Mouse (Mus musculus) small intestine, adult 2 months (tissue): ENCODE measurements around the gene Rbl2.

Experiments used
- CTCF ChIP-seq: fragments of 200-500 bp; IDR thresholded peaks from 2 replicates; pipeline ENCODE4 v1.5.1; 2012; ENCODE audit warnings: low read depth, mild to moderate bottlenecking, control low read depth, inconsistent platforms, low read length, moderate library complexity, mixed read lengths; ENCODE audit not compliant: insufficient replicate concordance, insufficient read length; ENCODE audit errors: extremely low read depth
- POLR2A ChIP-seq: fragments of 200-500 bp; IDR thresholded peaks from 2 replicates; pipeline ENCODE4 v1.6.1; 2012; ENCODE audit warnings: low read depth, mild to moderate bottlenecking, control low read depth, inconsistent platforms, low read length, moderate library complexity

DNA sequence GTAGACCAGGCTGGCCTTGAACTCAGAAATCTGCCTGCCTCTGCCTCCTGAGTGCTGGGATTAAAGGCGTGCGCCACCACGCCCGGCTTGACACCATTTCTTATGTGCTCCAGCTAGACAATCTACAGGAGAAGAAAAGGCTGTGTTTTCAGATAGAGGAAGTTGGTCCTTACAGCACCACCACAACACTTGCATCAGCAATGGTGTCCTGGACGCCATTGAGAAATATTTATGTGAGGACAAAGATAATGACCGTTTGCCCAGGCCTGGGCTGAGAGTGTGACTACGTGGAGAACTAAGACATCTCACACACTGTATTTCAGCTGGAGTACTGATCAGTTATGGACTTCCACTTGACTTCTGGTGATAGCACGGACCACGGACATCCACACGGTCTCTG lies 88.8 kb downstream of the Rbl2 start:
- TF ChIP-seq CTCF (no peak), POLR2A (no peak)
